Mouse (Mus musculus): ENCODE results near the gene Rapgef5.

The Rapgef5 gene

DNA sequence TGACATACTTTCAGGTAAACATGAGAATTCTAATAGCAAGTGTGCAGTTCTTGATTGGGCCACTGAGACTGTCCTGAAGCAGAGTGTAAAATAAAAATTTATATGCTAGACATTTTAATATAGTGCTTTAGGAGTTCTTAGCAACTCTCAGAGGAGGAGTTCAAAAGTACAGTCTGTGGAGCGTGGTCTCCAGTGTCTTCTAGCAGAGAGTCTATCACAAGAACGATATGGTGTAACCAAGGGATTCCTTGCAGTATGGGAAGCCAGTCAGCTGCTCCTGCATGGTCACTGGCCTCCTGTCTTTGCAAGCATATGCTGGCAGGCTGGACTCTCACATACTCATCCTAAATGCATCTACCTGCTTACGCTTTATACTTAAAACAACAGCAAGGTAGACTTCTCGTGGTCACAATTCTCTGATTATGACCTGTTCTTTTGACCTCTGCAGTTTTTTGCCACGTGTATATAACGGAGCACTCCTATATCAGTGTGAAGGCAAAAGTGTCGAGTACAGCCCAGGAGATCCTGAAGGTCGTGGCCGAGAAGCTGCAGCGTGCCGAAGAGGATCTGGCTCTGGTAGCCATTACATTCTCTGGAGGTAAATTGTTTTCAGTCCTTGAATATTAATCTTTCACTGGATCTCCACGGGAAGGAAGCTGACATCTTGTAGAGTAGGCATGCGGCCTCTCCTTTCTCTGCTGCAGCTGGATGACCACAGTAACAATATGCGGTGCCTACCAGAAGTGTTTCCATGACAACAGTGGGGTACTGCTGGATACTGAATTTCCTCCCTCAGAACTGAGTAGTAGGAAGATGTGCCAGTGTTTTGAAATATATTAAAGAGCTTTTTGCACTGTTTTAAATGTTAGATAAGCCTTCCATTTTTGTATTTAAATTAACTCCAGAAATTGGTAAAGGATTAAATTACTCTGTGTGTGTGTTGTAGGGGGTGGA lies 204.8 kb downstream of the Rapgef5 start:
- DNase-seq (ENCODE audit: low read depth) = no peak

- no peak for DNase-seq (ENCODE audit: low read depth)
Observed at GRCm38 (mm10) chr12:117721748-117722150, 205.5 kb downstream of the Rapgef5 start.

DNA sequence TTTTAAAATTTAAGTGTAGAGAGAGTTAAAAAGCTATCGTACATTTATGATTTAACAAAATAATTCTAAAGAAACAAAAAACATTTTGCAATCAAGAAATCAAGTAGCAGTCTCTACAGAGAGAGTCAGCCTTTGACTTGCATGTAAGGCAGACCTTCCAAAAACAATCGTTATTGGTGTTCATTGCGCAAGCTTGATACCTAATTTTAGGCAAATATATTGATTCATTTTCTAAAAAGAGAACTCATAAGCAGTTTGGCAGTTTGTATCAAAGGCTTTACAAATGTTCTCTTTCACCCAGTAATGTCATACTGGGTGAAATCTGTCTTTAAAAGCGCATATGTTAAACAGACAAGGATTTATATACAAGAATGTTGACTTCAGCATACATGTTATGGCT lies 208.7 kb downstream of the Rapgef5 start:
- no peak for DNase-seq (ENCODE audit: low read depth)

- DNase-seq (ENCODE audit: low read depth) = no peak
Observed at GRCm38 (mm10) chr12:117727481-117728177, 211.3 kb downstream of the Rapgef5 start.

DNA sequence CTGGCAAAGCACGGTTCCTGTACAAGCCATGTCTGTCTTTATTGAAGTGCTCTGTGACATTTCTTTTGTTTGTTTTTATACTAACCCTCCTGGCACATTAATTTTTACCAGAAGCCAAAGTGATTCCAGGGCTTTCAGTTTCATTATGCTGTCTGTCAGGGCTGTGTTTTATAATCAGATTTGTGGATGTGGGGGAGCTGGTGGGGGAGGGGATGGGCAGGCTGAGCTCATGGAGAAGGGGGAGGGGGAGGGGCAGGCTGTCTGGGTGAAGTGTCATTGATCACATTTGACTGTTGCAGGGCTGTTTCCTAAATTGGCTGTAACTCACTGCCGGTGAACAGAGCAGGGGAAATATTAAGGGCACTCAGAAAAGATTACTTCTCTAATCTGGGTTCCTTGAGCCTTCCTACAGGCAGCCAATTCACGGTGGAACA lies 211.9 kb downstream of the Rapgef5 start:
- DNase-seq (ENCODE audit: low read depth) = no peak

DNA sequence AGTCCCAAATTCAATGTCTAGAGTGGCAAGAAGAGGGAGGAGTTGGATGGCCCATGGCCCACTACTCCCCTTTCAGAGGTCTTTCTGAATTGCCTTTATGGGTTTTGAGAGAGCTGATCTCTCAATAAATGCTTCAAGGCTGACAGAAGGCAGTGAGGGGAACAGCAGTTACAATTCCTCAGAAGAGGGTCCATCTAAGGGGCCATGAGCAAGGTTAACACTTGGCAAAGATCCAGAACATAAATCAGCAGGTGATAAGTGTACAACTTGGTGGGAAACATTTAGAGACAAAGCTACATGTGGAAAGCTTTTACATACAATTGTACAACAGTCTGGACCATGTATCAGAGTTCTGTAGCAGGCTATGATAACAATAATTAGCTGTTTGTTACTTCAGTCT lies 217.3 kb downstream of the Rapgef5 start:
- no peak for DNase-seq (ENCODE audit: low read depth)

DNA sequence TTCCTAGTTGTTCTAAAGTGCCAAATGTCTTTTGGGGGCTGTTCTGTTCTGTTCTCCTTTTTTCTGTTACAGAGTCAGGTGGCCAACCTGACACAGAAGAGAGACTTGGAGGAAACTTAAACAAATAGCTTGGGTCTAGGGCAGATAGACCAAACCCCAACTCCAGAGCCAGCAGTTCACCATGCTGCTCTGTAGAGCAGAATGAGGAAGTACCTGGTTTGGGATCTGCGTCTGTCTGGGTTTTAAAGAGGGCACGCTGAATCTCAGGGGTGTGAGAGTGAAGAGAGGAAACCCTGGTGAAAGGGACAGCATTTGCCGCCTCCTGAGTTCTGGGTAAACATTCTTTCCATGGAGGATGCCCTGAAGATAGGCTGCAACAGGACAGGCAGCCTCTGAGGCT lies 219.9 kb downstream of the Rapgef5 start:
- DNase-seq (ENCODE audit: low read depth) = no peak

GRCm38 (mm10) chr12:117736928-117737327 lies 220.6 kb downstream of the Rapgef5 start:
- DNase-seq (ENCODE audit: low read depth) = no peak

DNA sequence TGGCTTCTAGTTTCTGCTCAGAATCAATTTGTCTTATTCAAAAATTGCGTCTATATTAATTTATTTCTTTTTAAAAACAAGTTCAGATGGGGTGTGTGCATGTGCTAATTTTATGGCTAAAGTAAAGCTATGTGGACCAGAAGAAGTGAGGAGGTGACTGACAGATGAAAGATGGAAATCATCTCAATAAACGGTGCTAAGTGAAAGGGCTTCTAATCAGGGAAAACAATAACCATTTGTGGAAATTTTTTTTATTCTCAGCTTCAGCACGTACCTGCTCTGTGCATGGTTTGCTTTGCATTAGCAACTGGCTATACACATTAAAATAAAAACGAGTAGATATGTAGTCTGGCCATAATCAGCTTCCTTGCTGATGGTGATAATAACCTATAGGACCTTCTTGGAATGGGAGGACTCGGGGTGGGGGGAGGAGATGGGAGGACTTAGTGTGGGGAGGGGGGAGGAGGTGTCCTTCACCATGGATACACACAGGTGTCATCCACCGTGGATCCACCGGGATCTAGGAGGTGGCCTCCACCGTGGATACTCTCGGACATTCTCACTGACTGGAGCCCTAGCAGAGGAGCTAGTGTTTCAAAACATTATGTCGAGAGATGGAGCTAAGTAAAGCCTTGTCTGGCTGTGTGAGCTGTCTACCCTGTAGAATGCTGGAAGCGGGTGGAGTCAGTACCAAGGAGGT lies 221.2 kb downstream of the Rapgef5 start:
- DNase-seq (ENCODE audit: low read depth) = no peak

DNA sequence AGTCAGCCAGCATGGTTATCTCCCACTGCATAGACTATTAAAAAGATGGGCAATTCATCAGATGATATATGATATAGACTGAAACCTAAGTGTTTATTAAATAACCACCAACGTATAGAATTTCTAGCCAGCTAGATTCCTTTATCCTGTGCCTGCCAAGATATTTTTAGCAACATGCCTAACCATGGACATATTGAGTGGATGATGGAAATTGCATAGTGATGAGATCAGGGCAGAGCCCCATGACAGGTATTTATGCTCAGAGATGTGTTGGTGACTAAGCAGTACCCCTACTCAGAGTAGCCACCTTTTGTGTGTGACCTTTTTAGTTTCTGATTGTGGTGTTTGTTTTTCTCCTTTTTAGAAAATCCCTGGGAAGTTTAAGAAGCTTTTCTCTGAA lies 226.2 kb downstream of the Rapgef5 start:
- DNase-seq (ENCODE audit: low read depth) = no peak

DNA sequence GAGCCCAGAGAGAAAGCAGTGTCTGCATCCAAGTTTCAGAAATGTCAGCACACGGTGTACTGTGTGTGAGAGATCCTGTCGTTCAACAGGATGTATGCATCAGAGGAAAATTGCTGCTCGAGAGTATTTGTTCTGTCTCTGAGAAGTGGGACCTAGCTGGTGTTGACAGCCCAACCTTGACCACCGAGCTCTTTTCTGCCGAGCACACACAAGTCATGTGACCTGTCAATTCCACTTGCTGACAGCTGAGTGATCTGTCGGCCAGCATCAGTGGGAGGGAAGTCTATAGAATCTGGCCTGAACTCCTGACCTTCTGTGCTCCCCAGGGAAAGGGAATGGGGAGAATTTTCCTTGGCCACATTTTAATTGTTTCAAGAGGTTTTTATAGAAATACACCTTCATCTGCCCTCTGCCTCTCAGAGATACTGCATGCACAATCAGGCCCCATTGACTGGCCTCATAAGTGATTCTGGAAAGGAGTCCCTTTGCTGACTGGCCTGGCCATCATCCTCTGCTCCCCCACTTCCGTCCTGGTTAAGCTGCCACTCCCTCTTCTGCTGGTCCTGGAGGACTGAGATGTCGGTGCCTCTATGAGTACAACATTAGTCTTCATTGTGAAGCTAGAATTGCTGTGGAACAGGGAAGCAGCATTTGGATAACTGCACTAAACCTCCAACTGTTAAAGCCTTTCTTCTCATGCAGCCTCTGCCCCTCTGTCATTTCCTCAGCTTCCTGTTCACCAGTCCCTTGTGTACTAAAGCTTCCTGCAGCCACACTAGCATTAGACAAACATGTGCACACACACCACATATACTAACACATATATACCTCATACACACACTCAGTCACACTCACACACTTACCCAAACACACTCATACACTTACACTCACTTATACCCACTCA lies 228.6 kb downstream of the Rapgef5 start:
- no peak for DNase-seq (ENCODE audit: low read depth)

DNA sequence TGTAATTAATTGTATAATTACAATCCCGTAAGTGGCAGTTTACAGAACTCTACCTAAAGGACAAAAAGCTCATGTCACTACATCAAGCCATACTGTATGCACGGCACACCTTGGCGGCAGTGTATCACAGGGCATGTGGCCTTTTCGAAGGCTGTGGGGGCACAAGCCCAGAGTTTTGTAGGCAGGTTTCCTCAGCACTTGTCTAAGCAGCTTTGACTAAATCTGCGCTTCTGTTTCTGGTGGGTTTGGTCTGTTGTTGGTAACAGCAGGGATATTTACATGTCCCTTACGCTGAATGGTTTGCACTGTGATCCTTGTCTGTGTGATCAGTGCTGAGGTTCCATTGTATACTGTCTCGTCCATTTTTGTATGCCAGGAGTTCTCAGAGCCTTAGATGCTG lies 230.3 kb downstream of the Rapgef5 start:
- no peak for DNase-seq (ENCODE audit: low read depth)

DNA sequence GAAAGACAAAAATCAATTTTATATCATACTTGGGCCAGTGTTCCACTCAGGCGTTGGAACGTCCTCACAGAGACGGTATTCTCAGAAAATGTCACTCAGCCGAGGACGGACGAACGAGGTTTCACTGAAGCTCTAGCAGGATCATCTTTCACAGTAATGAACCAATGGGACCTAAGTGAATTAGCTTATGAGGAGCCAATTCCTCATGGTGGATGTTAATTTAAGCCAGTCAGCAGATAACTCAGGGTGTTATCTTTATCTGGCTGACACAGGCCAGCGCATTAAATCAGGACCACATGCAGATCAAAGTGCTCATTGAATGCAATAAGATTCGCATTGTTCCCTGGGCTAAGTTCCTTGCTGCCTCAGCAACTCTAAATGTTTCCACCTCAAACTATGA lies 234.8 kb downstream of the Rapgef5 start:
- no peak for DNase-seq (ENCODE audit: low read depth)

- no peak for DNase-seq (ENCODE audit: low read depth)
Observed at GRCm38 (mm10) chr12:117751520-117752383, 235.5 kb downstream of the Rapgef5 start.

- no peak for DNase-seq (ENCODE audit: low read depth)
Observed at GRCm38 (mm10) chr12:117756010-117756409, 239.7 kb downstream of the Rapgef5 start.

- DNase-seq (ENCODE audit: low read depth) = no peak
Observed at GRCm38 (mm10) chr12:117760373-117760772, 244.1 kb downstream of the Rapgef5 start.

- no peak for DNase-seq (ENCODE audit: low read depth)
Observed at GRCm38 (mm10) chr12:117760846-117761245, 244.6 kb downstream of the Rapgef5 start.

DNA sequence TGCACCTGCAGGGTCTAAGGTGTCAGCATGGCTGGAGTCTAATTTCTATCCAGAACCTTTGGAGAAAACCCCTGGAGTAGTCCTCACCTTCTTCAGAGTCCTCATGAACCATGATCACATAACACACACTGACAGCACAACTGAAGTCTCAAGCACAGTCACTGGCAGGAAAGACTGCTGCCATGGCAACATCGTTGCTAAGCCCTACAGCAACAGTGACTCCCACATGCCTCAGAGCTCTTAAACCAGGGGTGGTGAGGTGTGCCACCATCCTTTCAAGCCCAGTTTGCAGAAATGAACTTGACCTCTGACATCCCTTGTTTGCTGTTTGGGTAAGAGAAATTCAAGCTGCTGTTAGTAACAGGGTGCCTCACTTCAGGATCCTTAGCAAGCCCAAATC lies 245.4 kb downstream of the Rapgef5 start:
- peak; percentile 62 for DNase-seq (ENCODE audit: low read depth)

GRCm38 (mm10) chr12:117763247-117763646 lies 247.0 kb downstream of the Rapgef5 start:
- DNase-seq (ENCODE audit: low read depth) = peak; percentile 21

DNA sequence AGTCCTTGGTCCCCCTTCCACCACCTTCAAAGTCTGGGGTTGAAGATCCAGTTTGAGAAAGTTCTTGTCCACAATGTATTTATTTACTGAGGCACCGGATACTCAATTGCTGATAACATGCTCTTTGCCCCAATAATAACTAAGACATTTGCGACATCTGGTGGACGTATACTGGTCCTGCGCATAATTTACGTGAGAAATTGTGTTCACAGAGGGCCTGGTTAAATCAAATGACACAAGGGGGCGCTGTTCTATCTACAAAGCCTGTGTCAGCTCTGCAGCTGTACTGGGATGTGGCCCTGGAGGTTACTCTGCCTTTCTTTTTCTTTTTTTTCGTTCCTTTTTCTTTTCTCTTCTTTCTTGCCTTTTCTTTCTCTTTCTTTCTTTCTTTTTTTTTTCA lies 248.6 kb downstream of the Rapgef5 start:
- DNase-seq (ENCODE audit: low read depth) = peak; percentile 96

DNA sequence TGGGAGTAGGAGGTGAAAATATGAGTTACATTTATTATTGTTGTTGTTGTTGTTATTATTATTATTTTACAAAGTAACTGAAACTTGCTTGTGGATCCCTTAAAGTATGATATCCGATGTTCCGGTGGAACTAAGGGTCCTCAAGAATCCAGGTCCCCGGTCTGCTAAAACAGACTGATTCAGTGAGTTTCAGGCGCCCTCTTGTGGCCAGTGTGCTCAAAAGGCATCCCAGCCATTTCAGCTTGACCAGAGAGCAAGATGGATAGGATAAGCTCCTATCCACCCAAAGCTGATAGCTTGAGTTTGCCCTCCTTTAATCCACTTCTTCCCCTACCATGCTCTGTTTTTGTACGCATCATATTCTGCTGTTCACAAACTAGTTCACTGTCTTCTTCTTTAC lies 252.8 kb downstream of the Rapgef5 start:
- peak; percentile 79 for DNase-seq (ENCODE audit: low read depth)

All from induced T-regulatory cell, adult 2 months (primary cell).